Mouse (Mus musculus): ENCODE measurements around the gene Selenof. TPM values are rescaled to one million over a fixed set of nuclear protein-coding genes. Genes with fewer than 3 reads are reported as not detected.

Gene Selenof
- total RNA-seq, 2 experiments from 2014 or later: 98.7 to 111 TPM

DNA sequence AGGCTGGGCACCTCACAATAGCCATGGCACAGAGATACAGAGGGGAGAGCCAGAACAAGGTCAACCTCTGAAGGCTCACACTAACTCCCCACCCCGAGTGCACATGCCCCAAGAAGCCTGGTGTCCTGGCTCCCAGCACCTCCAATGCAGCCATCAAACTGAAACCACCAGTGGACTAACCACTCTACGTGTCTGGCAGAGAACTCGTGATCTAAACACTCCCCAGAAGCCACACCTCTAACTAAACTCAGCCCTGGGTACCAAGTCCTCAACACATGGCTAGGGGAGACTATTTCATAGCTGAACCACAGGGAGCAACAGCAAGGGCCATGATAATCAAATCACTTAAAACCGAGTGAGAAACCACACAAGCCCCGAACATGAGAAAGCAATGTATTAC is 11.8 kb upstream of the Selenof start:
- intact Hi-C loops (cut with DNase I): no loop called here

DNA sequence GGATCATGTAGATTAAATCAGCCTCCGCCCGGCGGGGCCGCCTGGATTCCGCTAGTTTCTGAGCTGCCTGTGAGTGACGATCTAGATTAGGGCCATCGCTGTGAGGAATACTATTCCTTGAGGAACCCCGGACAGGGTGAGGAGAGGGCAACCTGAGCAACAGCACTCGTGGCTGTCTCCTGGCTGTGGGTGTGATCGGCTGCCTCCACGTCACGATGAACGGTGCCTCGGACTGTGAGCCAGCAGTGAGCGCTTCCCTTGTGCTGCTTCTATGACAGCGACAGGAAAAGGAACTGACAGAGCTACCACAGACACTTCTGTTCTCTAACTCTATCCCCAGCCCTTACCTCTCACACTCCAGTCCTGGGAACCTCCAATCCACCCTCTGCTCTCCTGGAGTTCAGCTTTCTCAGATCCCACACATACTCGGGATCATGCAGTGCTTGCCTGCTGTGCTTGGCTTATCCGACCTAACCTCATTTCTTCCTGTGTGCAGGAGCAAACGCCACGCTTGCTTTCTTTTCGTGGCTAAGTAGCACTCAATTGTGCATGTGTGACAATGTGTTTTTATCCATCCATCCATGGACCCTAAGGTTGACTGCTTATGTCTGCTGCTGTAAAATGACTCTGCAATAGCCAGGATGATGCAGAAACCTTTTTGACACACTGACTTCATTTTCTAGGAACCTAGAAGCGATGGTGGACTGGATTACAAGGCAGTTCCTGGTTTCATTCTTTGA is 8.4 kb upstream of the Selenof start:
- intact Hi-C loops (cut with DNase I): no loop called here
- no peak for DNase-seq

More for the DNA sequence above, 11.8 kb upstream of the Selenof start:
- no peak for DNase-seq

- intact Hi-C loops (cut with DNase I): no loop called here
- DNase-seq: no peak
These were observed 6.2 kb upstream of the Selenof start for GRCm38 (mm10) chr3:144563916-144564315.

DNA sequence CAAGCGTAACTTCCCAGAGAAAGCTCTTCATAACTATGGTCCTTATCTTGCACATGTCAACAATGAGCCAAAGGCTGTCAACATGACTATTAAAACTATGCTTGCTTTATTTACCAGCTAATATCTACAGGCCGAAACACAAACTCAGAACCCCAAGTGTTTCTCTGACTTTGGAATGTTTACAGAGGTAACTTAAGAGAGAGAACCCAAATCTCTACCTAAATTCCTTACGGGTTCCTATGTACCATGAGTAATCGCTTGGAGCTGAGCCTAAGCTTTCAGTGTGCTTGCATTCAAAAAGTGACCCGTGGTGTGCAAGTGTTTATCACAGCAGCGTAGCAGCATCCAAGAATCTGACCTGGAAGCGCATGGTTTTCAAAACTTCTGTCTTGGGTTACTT is 4.9 kb upstream of the Selenof start:
- intact Hi-C loops (cut with DNase I): no loop called here
- no peak for DNase-seq

DNA sequence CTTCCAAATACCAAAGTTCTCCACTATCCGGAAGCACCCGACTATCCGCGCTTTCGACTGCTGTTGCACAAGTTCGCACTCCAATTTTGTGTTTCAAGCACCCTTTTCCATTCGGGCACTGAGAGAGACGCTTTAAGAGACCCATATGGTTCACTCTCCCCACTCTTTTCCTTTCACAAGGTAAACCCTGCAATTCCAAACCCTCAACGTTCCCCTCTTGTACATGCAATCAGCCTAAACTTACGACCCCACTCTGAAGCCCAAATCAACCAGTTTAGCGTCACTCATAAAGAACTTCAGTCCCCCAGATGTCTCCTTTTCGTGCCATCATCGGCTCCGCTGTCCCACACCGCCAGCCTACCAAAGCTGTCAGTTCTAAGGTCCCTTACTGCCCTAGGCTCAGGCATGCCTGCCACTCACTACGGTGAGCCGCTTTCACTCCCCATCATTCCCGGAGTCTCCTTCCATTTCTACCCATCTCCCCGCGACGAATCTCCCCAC is 1.2 kb upstream of the Selenof start:
- intact Hi-C loops (cut with DNase I): no loop called here
- no peak for DNase-seq

DNA sequence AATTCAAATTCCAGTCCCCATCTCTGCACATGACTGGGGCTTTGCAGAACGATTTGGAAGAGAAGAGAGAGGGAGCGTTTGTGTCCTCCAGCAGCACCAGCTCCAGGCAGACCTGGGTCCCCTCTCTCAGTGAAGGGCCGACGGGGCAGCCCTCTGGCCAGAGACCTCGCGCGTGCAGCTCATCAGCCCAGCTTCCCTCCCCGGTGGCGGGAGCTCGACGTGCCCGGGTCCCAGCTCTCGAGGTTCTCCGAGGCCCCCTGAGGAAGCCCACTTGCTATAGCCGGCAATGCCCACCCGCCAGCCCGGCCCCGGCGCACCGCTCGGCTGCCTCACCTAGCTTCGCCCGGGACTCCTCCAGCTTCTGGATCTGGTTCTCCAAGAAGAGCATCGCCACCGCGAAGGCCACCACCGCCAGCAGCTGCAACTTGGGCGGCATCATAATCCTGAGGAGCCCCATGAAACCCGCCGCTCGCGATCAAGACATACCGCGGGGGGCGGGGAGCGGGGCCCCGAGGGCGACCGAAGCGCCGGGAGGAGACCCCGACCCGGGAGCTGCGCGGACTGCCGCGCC is 618 bp upstream of the Selenof start:
- intact Hi-C loops (cut with DNase I): no loop called here
- peak; percentile 36 to 39 for DNase-seq

- intact Hi-C loops (cut with DNase I): loop anchor here (5.0 kb wide), 1 partner anchor 46 kb away; no protein-coding TSS in a partner anchor
- no peak for DNase-seq
These were observed 848 bp downstream of the Selenof start for GRCm38 (mm10) chr3:144570816-144571487.

- no peak for DNase-seq
- intact Hi-C loops (cut with DNase I): loop anchor here (5.0 kb wide), 1 partner anchor 43 kb away; no protein-coding TSS in a partner anchor
These were observed 4.2 kb downstream of the Selenof start for GRCm38 (mm10) chr3:144574256-144574655.

DNA sequence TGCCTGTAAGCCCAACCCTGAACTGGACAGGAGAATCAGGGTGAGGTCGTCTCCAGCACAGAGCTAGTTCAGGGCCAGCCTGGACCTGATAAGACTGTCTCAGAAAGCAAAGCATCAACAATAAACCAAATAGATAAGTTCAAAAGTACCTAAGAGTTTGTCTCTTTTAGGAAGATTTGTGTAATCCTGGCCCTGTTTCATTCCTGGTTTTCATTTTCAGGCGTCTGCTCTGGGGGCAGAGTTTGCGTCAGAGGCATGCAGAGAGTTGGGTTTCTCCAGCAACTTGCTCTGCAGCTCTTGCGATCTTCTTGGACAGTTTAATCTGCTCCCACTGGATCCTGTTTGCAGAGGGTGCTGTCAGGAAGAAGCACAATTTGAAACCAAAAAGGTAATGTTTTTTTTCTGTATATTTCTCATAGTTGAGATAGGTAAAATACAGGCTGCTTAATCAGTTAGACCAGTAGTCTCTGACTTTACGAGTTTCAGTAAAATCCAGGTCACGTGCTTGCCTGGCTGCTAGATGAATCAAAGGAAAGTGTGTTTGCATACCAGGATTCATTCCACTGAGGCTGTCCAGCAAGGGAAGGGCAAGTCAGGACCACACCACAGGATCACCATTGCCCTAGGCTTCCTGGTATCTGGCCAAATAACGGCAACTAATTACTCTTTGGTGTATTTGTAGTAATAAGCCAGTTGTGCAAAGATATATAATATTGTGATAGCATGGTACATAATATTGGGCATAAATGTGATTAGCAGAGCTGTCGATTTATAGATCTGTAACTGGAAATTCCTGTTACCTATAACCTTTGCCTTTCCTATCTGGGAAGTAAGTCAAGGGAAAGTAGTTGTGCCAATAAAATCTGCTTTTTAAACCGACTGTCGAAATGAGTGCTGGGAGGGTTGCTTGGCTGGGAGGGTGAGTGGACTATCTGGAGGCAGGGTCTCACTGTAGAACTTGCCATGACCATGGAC is 7.5 kb downstream of the Selenof start:
- DNase-seq: no peak
- intact Hi-C loops (cut with DNase I): no loop called here

DNA sequence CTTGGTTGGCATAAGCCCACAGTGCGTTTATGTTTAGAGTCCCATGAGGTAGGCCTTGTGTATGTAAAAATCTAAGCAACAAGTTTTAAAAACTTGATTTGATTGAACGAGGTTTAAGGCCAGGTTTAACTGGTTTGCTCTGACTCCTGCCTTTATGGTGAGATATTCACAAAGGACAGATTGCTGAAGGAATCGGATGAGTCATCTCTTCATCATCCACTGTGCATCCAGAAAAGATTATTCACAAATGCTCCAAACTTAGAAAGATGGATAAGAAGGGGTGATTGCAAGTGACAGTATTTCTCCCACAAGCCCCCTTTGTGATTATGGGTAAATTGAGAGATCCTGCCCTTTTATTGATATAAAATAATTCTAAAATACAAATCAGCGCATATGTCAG is 8.8 kb downstream of the Selenof start:
- intact Hi-C loops (cut with DNase I): no loop called here
- DNase-seq: no peak

- intact Hi-C loops (cut with DNase I): no loop called here
- no peak for DNase-seq
These were observed 9.7 kb downstream of the Selenof start for GRCm38 (mm10) chr3:144579796-144580195.

GRCm38 (mm10) chr3:144580281-144580680 is 10.2 kb downstream of the Selenof start:
- intact Hi-C loops (cut with DNase I): no loop called here
- no peak for DNase-seq

GRCm38 (mm10) chr3:144581842-144582241 is 11.7 kb downstream of the Selenof start:
- intact Hi-C loops (cut with DNase I): no loop called here
- DNase-seq: no peak

DNA sequence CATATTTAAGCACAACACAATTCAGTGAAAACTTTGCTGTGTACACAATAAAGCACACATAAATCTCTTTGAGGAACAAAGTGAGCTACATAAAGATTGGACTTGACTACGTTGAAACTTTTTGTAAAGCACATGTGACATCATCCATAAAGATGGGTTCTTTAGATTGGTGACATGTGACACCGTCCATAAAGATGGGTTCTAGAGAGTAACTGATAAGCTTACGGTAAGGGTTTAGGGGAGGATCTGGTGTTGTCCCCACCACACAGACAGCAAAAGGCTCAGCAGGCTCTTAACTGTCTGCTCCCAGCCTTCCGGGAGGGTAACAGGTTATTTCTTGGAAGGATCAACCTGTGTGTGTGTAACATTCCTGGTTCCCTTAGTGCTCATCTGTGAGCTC is 12.2 kb downstream of the Selenof start:
- no peak for DNase-seq
- intact Hi-C loops (cut with DNase I): no loop called here

DNA sequence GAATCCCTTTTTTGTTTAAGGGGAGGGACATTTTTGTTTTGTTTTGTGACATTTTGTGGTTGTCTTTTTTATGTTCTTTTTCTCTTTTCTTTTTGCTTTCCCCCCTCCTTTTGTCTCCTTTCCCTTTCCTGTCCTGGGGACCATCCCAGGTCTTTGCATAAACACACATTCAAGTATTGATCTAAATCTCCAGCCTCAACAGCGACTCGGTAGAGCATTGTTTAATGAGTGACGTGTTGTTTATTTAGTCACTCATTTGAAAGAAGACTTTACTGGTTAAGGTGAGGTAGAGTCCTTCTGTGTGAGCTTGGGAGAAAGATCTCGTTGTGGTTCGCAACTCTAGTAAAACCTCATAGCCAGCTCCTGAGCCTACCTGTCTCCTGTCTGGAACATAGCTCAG is 13.7 kb downstream of the Selenof start:
- intact Hi-C loops (cut with DNase I): no loop called here

GRCm38 (mm10) chr3:144584789-144585553 is 14.9 kb downstream of the Selenof start:
- no peak for DNase-seq
- intact Hi-C loops (cut with DNase I): no loop called here

More for the DNA sequence above, 13.7 kb downstream of the Selenof start:
- DNase-seq: no peak

GRCm38 (mm10) chr3:144586731-144587130 is 16.6 kb downstream of the Selenof start:
- DNase-seq: no peak

GRCm38 (mm10) chr3:144589189-144589890 is 19.2 kb downstream of the Selenof start:
- no peak for DNase-seq

More at GRCm38 (mm10) chr3:144586731-144587130, 16.6 kb downstream of the Selenof start:
- intact Hi-C loops (cut with DNase I): no loop called here

More at GRCm38 (mm10) chr3:144589189-144589890, 19.2 kb downstream of the Selenof start:
- intact Hi-C loops (cut with DNase I): no loop called here
